Mouse (Mus musculus): ENCODE measurements around the gene Fam102b.

The Fam102b gene

DNA sequence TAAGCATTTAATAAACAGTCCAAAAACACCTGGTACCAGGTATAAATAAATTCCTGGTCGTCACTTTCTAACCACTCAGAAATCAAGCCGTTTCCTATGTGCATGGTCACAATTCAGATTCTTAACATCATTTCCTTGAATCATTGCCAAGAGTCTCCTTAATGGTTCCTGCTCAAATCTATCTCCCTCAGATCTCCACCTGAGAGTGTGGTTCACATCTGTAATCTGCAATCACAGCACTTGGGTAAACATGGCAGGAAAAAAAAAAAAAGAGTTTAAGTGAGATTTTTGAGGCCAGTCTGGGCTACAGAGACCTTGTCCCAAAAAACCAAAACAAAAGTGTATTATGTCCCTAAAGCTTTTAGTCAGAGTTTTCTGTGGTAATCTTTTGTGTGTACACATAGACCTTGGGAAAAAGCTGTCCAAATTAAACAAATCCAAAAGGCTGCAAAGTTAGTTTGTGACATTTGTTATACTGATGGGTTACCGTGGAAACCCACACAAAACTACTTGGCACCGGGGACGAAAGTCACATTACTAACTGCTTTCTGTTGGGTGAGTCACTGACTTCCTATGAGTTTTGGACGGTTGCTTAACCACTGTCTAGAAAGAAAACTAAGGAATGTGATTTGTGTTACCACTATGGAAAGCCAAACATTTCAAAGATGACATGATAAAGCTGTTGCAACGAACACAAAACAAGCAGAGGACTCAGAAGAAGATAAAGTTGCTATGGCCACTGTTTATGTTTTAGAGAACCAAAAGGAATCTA is 16.7 kb downstream of the Fam102b start:
- no peak for DNase-seq

- no peak for DNase-seq
Measured at GRCm38 (mm10) chr3:109008180-109008579, 19.2 kb downstream of the Fam102b start.

DNA sequence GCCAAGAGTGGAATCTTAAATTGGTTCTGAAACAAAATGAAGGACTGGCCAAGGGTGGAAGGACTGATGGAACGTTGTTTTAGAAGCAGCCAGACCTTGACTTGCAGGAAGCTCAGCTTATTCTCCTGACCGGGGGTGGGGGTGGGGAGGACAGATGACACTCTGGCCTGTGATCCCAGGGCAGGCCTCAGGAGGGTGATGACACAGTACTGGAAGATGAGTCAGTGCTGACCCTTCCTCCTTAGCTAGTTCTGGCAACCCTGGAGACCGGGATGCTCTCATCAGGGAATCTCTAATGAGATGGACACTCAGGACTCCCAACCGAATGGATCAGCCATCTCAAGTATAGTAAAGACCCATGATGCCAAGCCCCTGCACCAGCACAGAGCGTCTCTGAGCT is 21.6 kb downstream of the Fam102b start:
- DNase-seq, result no peak

GRCm38 (mm10) chr3:108999173-108999572 is 28.2 kb downstream of the Fam102b start:
- no peak for DNase-seq

DNA sequence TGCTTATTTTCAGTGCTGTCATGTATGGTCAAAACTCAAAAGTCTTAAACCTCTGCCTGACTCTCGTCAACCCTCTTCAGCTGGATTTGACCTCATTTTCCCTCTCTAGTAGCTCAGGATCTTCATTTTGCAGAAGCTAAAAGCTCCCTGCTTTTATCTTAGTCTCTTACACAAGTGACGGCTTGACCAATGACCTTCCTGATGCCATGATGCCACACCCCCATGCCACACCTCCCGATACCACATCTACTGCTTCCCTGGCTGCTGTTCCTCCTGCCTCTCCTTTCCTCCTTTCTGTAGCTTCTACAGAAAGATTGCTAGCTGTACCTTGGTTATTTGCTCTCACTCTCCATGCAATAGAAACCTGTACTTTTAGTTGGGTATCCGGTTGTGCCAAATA is 29.6 kb downstream of the Fam102b start:
- DNase-seq, result no peak

GRCm38 (mm10) chr3:108997284-108997683 is 30.1 kb downstream of the Fam102b start:
- DNase-seq, result peak; percentile 8

DNA sequence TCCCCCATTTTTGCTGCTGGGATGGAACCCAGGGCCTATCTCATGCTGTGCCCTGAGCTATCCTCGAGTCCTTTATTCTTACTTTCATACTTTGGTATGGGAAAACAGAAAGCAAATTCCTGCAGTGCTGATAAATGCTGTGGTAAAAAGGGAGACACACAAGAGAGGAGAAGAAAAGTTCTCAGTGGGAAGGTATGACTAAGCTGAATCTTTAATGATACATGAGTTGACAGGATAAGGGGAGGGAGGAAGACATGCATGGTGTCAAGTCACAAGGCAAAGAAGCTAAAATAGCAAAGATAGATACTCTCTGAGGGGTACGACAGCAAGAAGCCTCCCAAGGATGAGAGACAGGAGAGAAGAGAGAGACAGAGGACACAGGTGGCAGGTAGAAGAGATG is 32.0 kb downstream of the Fam102b start:
- no peak for DNase-seq

GRCm38 (mm10) chr3:108994477-108994876 is 32.9 kb downstream of the Fam102b start:
- no peak for DNase-seq

DNA sequence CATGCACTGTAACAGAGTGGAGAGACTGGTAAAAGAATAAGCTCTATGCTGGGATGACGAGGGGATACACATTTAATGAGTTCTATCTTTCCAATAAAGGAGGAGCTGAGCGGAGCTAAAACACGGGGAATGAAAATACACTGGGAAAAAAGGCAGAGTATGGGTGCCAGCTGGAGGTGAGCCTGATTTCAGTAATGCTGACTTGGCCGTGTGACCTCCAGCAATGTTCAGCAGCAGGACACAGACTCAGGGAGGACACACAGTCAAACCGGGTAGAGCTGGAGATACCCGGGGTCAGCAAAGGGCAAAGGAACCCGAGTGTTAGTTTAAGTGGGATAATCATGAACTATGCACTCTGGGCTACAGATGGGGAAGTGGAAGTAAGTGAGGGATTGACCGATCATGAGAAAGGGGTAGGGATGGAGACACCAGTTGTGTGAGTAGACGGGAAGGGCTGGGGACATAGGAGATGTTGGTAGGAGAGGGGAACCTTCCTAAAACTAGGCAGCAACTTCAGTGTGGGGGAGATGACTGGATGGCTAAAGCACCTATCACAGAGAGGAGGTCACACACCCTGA is 37.3 kb downstream of the Fam102b start:
- DNase-seq, result no peak

GRCm38 (mm10) chr3:108987009-108987659 is 40.3 kb downstream of the Fam102b start:
- no peak for DNase-seq

GRCm38 (mm10) chr3:108986534-108986933 is 40.9 kb downstream of the Fam102b start:
- DNase-seq, result peak; percentile 30

GRCm38 (mm10) chr3:108983989-108984388 is 43.4 kb downstream of the Fam102b start:
- DNase-seq, result no peak

DNA sequence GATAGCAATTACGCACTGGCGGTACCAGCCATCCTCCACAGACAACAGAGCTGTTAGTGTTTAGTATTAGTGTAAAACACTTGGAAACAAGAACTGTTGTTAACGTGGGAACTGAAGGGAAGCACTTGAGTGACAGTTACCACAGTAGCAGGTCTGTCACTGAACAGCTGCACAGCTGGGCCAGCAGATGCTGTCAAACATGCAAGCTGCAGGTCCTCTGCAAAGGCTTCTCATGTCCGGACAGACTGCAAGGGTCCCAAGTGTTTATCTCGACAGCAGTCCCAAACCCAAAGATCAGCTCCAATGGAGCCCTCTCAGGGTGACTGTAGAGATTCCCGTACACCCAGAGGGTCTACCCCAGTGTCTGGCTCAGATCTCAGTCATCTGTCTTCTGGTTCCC is 45.5 kb downstream of the Fam102b start:
- no peak for DNase-seq

GRCm38 (mm10) chr3:108977340-108978030 is 49.9 kb downstream of the Fam102b start:
- DNase-seq, result no peak

DNA sequence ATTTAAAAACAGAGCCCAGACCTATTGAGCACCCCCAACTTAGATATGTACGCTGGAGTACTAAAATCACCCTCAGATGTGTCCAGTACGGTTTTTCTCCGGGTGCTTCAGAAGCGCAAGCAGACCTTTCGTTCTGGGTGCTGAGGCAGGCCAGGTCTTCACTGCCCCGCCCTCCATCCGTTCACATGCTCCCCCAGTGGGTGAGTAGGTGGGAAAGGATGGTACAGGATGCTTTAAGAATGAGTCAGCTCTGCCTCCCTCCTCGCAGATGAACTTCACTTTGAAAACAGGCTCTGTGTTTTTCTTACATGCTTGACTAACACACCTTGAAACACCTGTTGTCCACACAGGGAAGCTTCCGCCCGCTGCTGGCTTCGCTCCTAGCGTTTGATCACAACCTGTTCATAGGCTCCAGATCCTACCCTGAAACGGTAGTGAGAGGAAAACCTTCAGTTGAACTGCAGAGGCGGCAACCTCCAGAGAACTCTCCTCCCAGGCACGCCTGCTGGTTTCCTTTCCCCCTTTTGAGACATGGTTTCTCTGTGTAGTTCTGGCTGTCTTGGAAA is 52.4 kb downstream of the Fam102b start:
- no peak for DNase-seq

- no peak for DNase-seq
Measured at GRCm38 (mm10) chr3:108973980-108974660, 53.3 kb downstream of the Fam102b start.

DNA sequence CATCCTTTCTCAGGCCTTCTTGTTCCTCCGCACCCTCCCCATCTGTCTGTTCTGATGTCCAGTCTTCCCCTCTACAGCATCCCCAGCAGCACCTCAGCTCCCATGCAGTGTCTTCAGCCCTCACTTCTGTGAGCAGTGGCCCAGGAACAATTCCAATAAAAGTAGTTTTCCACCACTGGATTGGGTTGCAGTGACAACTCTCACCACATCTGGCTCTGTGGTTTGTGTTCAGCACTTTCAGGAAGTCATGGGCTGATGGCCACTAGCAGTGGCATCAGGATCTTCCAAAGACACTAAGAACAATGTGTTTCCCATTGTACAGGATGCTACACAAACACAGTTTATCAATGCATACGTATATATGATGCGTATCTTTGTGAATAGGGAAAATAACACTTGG is 61.4 kb downstream of the Fam102b start:
- no peak for DNase-seq

GRCm38 (mm10) chr3:108964361-108965044 is 62.9 kb downstream of the Fam102b start:
- DNase-seq, result peak; percentile 18

- DNase-seq, result no peak
Measured at GRCm38 (mm10) chr3:108963776-108964175, 63.6 kb downstream of the Fam102b start.

- DNase-seq, result no peak
Measured at GRCm38 (mm10) chr3:108963278-108963677, 64.1 kb downstream of the Fam102b start.

DNA sequence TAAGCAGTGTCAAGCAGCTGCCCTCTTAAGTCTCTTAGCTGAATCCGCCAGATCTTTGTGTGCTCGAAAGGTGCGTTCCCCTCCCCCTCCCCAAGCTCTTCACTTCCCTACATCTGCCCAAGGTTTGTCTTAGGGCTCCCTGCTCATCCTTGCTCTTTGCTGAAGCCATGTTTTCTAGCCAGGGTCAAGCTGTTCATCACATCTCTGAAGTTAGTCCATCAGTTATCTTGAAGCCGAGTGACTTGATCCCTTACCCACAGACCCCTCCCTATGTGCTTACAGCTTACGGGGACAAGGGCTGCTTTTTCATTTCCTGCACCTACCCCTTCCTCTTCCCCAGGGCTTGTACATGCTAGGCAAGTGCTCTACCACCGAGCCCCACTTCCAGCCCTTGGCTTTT is 65.8 kb downstream of the Fam102b start:
- DNase-seq, result no peak

- DNase-seq, result peak; percentile 78
Measured at GRCm38 (mm10) chr3:108961226-108961625, 66.2 kb downstream of the Fam102b start.
